Mouse (Mus musculus) left cerebral cortex, postnatal 10 days (tissue): ENCODE results near the gene Ipcef1. TPM values are rescaled to one million over a fixed set of nuclear protein-coding genes. Genes with fewer than 3 reads are reported as not detected.
A peak's percentile ranks its signal among the peaks of the same experiment; 100 is the strongest.

Experiments used
- DNase-seq, 2 experiments: peaks; one replicate each; pipeline ENCODE4 v3.0.0; 2021 to 2022; ENCODE audit warnings: low spot score in 2 of 2, mixed read lengths in 1 of 2; ENCODE audit errors: extremely low spot score in 1 of 2
- intact Hi-C: fragments of 180-260 bp; cut with DNase I; formaldehyde crosslinking; loops from one replicate; pipeline ENCODE4 v1.15.1; 2025
- total RNA-seq, 2 experiments: library from RNA; stranded (reverse); gene quantifications; 2 replicates each; pipeline ENCODE4 v1.2.3; 2021

Ipcef1 gene
- total RNA-seq, 2 experiments from 2014 or later = 71.8 to 72.0 TPM

DNA sequence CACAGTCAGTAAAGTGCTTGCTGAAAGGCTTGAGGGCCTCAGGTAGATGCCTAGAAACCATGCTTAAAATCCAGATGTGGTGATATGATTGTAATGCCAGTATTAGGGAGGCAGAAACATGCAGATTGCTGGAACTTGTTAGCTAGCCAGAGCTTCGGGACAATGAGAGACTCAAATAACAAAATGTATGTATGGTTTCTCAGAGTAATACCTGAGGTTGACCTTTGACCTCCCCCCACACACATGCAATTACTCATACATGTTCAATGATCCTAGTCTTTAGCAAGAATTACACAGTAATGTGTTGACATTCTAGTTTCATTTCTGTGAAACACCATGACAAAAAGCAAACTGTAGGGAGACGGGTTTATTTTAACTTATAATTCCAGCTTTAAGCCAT is 68.8 kb downstream of the Ipcef1 start:
- intact Hi-C loops = no loop called here
- no peak for DNase-seq

DNA sequence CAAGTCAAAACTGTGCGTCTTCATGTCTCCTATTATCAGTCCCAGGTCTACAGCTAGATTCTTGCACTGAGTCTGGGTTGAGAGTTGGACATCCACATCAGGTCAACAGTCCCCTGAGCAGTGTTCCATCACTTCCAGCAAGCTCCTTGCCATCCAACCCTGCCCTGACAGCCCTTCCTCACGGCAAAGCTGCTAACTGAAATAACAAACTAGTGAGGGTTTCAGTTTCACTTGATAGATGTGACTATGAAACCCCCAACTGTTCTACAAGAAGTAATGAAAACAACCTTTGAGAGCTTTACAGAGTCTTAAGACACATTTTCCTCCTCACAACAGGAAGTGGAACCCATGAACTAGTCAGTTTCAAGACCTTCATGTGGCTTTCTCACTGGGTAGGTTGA is 69.5 kb downstream of the Ipcef1 start:
- no peak for DNase-seq
- intact Hi-C loops = no loop called here

GRCm38 (mm10) chr10:6980236-6980635 is 72.0 kb downstream of the Ipcef1 start:
- intact Hi-C loops = no loop called here
- DNase-seq = no peak

GRCm38 (mm10) chr10:6979789-6980188 is 72.5 kb downstream of the Ipcef1 start:
- DNase-seq = no peak
- intact Hi-C loops = no loop called here

DNA sequence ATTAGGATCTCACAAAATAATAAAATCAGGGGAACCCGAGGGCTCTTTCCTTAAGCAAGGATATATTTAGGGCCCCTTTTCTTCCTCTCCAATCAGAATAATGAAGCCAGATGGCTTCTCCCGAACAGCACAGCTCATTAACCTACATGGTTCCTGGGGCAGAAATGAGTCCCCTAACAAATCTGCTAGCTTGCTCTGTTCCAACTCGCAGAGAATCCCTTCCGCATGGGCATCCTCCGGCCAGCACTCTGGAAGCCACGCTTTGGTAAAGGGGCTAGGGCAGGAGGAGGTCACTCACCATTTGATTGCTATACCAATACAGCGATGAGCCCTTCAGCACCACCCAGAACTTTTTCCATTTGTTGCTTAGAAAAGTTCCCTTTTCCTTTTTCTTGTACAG is 73.1 kb downstream of the Ipcef1 start:
- DNase-seq = no peak
- intact Hi-C loops = no loop called here

DNA sequence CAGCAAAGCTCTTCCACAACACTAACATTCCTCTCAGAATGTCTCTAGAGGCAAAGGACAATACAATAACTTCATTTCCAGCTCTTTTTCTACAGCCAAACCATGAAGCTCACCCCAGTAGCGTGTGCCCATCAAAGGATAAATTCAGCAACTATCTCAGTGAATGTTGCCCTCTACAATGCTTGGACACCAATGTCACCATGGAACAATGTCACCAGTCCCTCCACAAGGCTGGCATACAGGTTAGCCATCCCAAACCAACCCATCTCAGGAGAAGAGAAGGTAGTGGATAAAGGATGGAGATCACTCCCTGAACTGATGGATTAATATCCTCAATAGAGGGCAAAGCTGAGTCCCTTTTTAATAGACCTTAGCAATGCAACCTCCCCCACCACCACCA is 73.5 kb downstream of the Ipcef1 start:
- no peak for DNase-seq
- intact Hi-C loops = no loop called here

DNA sequence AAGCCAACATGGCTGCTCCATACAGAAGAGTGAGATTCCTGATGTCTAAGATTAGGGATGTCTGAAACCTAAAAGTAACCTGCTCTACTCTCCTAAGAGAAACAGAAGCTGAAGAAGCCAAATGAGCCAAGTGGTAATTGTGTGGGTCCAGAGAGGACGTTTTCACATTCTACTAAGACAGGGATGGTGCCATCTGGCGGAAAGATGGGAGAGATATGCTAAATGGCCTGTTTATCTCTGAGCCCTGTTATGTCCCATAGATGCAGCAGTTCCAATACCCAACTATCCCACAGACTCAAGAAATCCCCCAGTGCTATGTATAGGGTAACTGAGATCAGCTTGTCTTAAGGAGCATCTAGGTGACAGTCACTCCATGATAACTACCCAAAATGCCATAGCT is 74.4 kb downstream of the Ipcef1 start:
- intact Hi-C loops = no loop called here
- peak; percentile 9 to 19 for DNase-seq

DNA sequence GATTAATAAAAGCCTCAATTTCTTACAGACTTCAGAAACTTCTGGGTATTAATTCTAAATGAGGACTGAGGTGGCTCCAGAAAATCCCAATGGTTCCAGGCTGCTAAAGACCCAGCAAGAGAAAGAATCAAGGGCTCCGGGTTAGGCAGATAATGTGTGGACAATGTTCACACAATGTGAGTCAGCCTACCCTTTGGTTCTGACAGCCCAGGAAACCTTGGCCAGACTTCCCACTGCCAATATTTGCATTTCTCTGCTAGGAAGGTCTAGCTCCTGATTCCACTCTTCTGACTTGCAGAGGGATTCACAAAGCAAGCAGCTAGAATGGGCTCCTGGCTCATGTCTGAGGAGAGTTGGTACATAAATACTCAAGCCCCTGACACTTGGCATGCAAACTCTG is 83.9 kb downstream of the Ipcef1 start:
- intact Hi-C loops = no loop called here
- no peak for DNase-seq

GRCm38 (mm10) chr10:6967588-6968242 is 84.6 kb downstream of the Ipcef1 start:
- no peak for DNase-seq
- intact Hi-C loops = no loop called here

GRCm38 (mm10) chr10:6958791-6959190 is 93.5 kb downstream of the Ipcef1 start:
- intact Hi-C loops = no loop called here
- no peak for DNase-seq

- intact Hi-C loops = no loop called here
- no peak for DNase-seq
Observed at GRCm38 (mm10) chr10:6956357-6956756, 95.9 kb downstream of the Ipcef1 start.

GRCm38 (mm10) chr10:6954533-6954932 is 97.7 kb downstream of the Ipcef1 start:
- intact Hi-C loops = no loop called here
- DNase-seq = no peak

DNA sequence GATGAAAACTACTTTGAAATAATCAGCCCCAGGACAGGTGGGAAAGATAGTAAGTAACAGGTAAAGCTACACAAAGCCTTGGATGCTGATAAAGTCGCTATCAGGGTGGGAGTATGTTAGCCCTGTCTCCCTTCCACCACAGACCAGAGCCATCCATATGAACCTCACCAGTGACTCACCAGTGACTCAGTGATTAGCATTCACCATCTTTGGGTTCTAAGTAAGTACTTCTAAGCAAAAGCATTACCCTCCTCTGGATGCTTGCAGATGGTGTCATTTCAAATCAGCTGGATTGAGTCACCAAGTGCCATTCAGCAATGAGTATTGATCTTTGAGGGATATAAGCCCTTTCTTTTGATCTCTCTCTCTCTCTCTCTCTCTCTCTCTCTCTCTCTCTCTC is 99.2 kb downstream of the Ipcef1 start:
- DNase-seq = no peak
- intact Hi-C loops = no loop called here

DNA sequence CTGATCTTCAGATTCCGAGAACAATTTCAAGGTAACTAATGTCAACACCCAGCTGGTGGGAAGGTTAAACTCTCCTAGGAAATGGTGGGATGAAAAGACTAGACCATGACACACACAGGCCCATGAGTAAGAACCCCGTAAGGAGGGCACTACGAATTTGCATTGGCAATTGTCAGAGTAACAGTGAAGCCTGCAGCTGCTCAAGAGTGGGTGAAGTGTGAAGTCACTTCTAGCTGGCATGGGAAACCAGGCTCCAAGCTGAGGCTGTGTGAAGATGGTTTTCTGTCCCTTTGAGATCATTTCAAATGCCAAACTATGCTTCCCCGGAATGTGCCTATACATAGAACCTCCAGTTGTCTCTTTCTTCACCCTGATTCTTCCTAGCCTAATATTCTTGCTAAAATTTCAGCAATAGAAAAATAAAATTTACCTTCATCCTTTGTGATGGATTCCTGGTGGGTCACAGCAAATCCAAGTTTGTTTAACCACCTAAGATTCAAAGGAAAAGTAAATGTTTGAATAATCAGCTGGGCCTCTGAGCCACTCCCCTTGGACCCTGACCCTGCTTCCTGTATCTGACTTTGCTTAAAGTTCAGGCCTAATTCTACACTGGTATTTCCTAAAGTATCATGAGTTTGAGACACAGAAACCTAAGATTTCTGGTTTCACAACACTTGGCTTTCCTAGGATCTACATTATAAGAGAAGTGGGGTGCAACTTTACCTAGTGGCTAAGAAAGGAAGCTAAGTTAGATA is 115.4 kb downstream of the Ipcef1 start:
- peak; percentile 23 to 37 for DNase-seq
- intact Hi-C loops = no loop called here

GRCm38 (mm10) chr10:6934776-6935175 is 117.5 kb downstream of the Ipcef1 start:
- intact Hi-C loops = no loop called here
- DNase-seq = no peak

- no peak for DNase-seq
- intact Hi-C loops = no loop called here
Observed at GRCm38 (mm10) chr10:6930889-6931288, 121.4 kb downstream of the Ipcef1 start.

DNA sequence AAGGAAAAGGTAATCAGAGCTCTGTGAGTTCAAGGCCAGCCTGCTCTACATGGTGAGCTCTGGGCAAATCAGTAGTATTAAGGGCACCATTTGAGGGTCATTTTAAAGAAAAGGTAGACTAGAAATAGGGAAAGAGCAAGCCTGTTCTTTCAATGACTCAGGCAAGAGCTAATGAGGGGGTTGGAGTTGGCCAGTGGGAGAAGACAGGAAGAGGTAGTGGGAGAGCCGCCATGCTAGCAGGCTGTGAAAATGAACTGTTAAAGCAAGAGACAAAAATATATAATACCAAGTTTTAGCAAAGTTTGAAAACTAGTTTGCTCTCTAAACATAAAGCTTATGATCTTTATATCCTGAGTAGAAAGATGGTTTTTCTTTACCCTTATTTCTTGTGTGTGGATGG is 121.9 kb downstream of the Ipcef1 start:
- no peak for DNase-seq
- intact Hi-C loops = no loop called here

DNA sequence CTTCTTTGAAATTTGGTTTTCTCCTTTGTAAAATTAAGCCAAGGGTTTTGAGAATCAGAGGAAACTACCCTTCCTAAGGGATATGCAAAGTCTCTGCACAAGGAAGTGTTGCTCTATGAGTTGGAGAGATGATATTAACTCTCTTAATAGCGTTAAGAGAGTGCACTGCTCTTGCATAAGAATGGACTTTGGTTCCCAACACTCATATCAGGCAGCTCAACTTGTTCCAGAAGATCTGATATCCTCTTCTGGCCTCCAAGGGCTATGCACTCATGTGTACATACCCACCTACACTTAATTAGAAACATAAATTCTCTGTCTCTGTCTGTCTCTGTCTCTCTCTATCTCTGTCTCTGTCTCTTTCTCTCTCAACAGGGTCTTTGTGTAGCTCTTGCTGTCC is 123.4 kb downstream of the Ipcef1 start:
- DNase-seq = no peak
- intact Hi-C loops = no loop called here

GRCm38 (mm10) chr10:6927600-6928223 is 124.6 kb downstream of the Ipcef1 start:
- intact Hi-C loops = no loop called here

GRCm38 (mm10) chr10:6926724-6927123 is 125.6 kb downstream of the Ipcef1 start:
- DNase-seq = peak in 1 of 2 experiments; percentile 34
- intact Hi-C loops = no loop called here

More at GRCm38 (mm10) chr10:6927600-6928223, 124.6 kb downstream of the Ipcef1 start:
- no peak for DNase-seq
